In genomic region chr5:21169877-21170276, GRCm38 (mm10) we compare ENCODE assay signal across 30 mouse cellular contexts. TPM values are rescaled to one million over a fixed set of nuclear protein-coding genes. Genes with fewer than 3 reads are reported as not detected.
DNase-seq lines count a peak whose midpoint lies in the region; ATAC-seq and TF ChIP-seq lines count a peak whose summit lies in the region.
"Had no signal": no experiment of that assay in that cellular context is flagged by ENCODE, and none has a peak within 500 bp of the region (broad histone marks: within the 10 kb centered on the region; RNA-seq: fewer than 3 reads in every experiment).

No protein-coding gene starts in this region.

- peak overlapping the region; percentile 60; the same call in 1 of the 2 replicates for H3K27ac ChIP-seq in hindbrain, embryonic 14.5 days
- H3K27ac ChIP-seq in hindbrain, embryonic 11.5 days (ENCODE audit: low read depth, low read length), result no peak overlapping the region
- H3K27ac ChIP-seq in CH12.LX (ENCODE audit: insufficient read depth, low read depth) (no peak overlapping the region), MEL (ENCODE audit: control insufficient read depth, low read depth, low read length) (no peak overlapping the region)
- H3K27ac ChIP-seq: embryonic facial prominence, embryonic 13.5 days; forebrain, embryonic 12.5 days; heart, adult 2 months; limb, embryonic 12.5 days; liver, embryonic 15.5 days; macrophage had no signal

- TF ChIP-seq CTCF in CH12.LX (conservative IDR thresholded peaks at IDR 0.05 in 1 of 2, IDR thresholded peaks at IDR 0.05 in 1 of 2; ENCODE audit: low read depth in 2 of 2, low read length in 2 of 2), result no peak
- no peak for TF ChIP-seq CTCF in MEL (IDR thresholded peaks at IDR 0.05 in 2 of 3, conservative IDR thresholded peaks at IDR 0.05 in 1 of 3; ENCODE audit: control insufficient read depth in 1 of 3, insufficient read depth in 1 of 3, low read depth in 2 of 3, low read length in 3 of 3, poor library complexity in 1 of 3, severe bottlenecking in 1 of 3)

- no peaks in the 10 kb centered on the region for H3K27me3 ChIP-seq in hindbrain, embryonic 14.5 days (ENCODE audit: control insufficient read depth, insufficient read depth, low read length)
- no peaks in the 10 kb centered on the region for H3K27me3 ChIP-seq in hindbrain, embryonic 11.5 days (ENCODE audit: control insufficient read depth, insufficient read depth, low read length)
- H3K27me3 ChIP-seq in CH12.LX (replicated peaks), result no peaks in the 10 kb centered on the region
- H3K27me3 ChIP-seq in MEL (ENCODE audit: control insufficient read depth in 1 of 2, insufficient read depth in 2 of 2, low read length in 2 of 2), result peaks cover 0 to 4% of the 10 kb centered on the region in 2 experiments; a peak in 1 of 4 replicates
- H3K27me3 ChIP-seq: embryonic facial prominence, embryonic 13.5 days; forebrain, embryonic 12.5 days; heart, embryonic 13.5 days; kidney, embryonic 15.5 days; limb, embryonic 12.5 days; liver, embryonic 15.5 days; midbrain, embryonic 13.5 days had no signal

- H3K9ac ChIP-seq in hindbrain, embryonic 14.5 days, result no peak overlapping the region
- no peak overlapping the region for H3K9ac ChIP-seq in hindbrain, embryonic 11.5 days (ENCODE audit: low read depth, low read length)
- no peak overlapping the region for H3K9ac ChIP-seq in CH12.LX (ENCODE audit: insufficient read depth, low read depth)
- H3K9ac ChIP-seq in MEL (ENCODE audit: control insufficient read depth, low read depth, low read length, poor library complexity, severe bottlenecking), result no peak overlapping the region
- H3K9ac ChIP-seq: embryonic facial prominence, embryonic 13.5 days; forebrain, embryonic 12.5 days; heart, embryonic 13.5 days; kidney, embryonic 15.5 days; limb, embryonic 12.5 days; liver, embryonic 15.5 days; lung, embryonic 14.5 days; midbrain, embryonic 13.5 days had no signal

- H3K9me3 ChIP-seq in hindbrain, embryonic 14.5 days (ENCODE audit: control insufficient read depth, low read length), result no peaks in the 10 kb centered on the region
- no peaks in the 10 kb centered on the region for H3K9me3 ChIP-seq in hindbrain, embryonic 11.5 days (ENCODE audit: control insufficient read depth, low read length)
- no peaks in the 10 kb centered on the region for H3K9me3 ChIP-seq in CH12.LX (replicated peaks; ENCODE audit: low read length)
- H3K9me3 ChIP-seq in MEL (replicated peaks; ENCODE audit: insufficient read depth, low read length), result no peaks in the 10 kb centered on the region
- H3K9me3 ChIP-seq: embryonic facial prominence, embryonic 13.5 days; forebrain, embryonic 12.5 days; heart, embryonic 13.5 days; kidney, embryonic 15.5 days; limb, embryonic 12.5 days; liver, embryonic 15.5 days; midbrain, embryonic 13.5 days had no signal

- H3K36me3 ChIP-seq in hindbrain, embryonic 14.5 days (replicated peaks; ENCODE audit: control insufficient read depth, insufficient read depth), result no peaks in the 10 kb centered on the region
- no peaks in the 10 kb centered on the region for H3K36me3 ChIP-seq in hindbrain, embryonic 11.5 days (ENCODE audit: control insufficient read depth, insufficient read depth, low read length)
- H3K36me3 ChIP-seq in CH12.LX (replicated peaks in 1 of 2; ENCODE audit: control insufficient read depth in 1 of 2, insufficient read depth in 1 of 2, low read length in 1 of 2), result no peaks in the 10 kb centered on the region
- H3K36me3 ChIP-seq in MEL (ENCODE audit: control insufficient read depth in 1 of 2, insufficient read depth in 2 of 2, low read length in 2 of 2), result no peaks in the 10 kb centered on the region
- H3K36me3 ChIP-seq: embryonic facial prominence, embryonic 13.5 days; forebrain, embryonic 12.5 days; heart, embryonic 13.5 days; kidney, embryonic 15.5 days; limb, embryonic 12.5 days; liver, embryonic 15.5 days; midbrain, embryonic 13.5 days had no signal

- WGBS in hindbrain, embryonic 14.5 days, result 70% methylated on average over 1 of the region's 1 CpGs
- 88% methylated on average over 1 of the region's 1 CpGs for WGBS in hindbrain, embryonic 11.5 days

- in situ Hi-C loops in CH12.LX (cut with MboI; ENCODE audit: low pct_ligation_motif_present, low pct_unique_long_range_greater_than_20kb, low sequenced_read_pairs), result no loop called here

- DNase-seq in heart, adult 11 months, result peak; percentile 10
- DNase-seq in heart, postnatal 10 days, result no peak
- no peak for DNase-seq in hindbrain, embryonic 14.5 days (ENCODE audit: low spot score)
- DNase-seq in hindbrain, embryonic 11.5 days (ENCODE audit: low spot score), result no peak
- no peak for DNase-seq in CH12.LX (ENCODE audit: extremely low read depth)
- no peak for DNase-seq in MEL (ENCODE audit: low read depth, low spot score)
- no peak for DNase-seq in left cerebral cortex, adult 9 months (ENCODE audit: low spot score in 2 of 2)
- DNase-seq: adrenal gland, postnatal 14 days; cerebellum, adult 11 months; cerebellum, adult 9-10 months; embryo, embryonic 11 days; gastrocnemius, postnatal 25 days; heart, adult 2 months; heart, postnatal 36 days; kidney, adult 18-20 months; kidney, postnatal 25 days; spleen, adult 18-20 months; thymus, adult 2 months; thymus, postnatal 36 days had no signal

- TF ChIP-seq RAD21 in CH12.LX (IDR thresholded peaks at IDR 0.05; ENCODE audit: low read depth, low read length) (no peak), MEL (IDR thresholded peaks at IDR 0.05; ENCODE audit: low read depth, low read length) (no peak)

- no peaks in the 10 kb centered on the region for H3K79me2 ChIP-seq in CH12.LX (replicated peaks; ENCODE audit: control insufficient read depth, extremely low read depth, insufficient read depth, poor library complexity, severe bottlenecking)
- H3K79me2 ChIP-seq in MEL (ENCODE audit: control insufficient read depth, insufficient read depth, low read length, poor library complexity), result no peaks in the 10 kb centered on the region

- H3K4me3 ChIP-seq in hindbrain, embryonic 14.5 days (replicated peaks; ENCODE audit: low read length), result no peak overlapping the region
- H3K4me3 ChIP-seq in hindbrain, embryonic 11.5 days (ENCODE audit: low read depth, low read length), result no peak overlapping the region
- H3K4me3 ChIP-seq in CH12.LX (replicated peaks in 1 of 3; ENCODE audit: low read depth in 2 of 3, low read length in 2 of 3, poor library complexity in 1 of 3) (no peak overlapping the region), MEL (ENCODE audit: control insufficient read depth in 1 of 2, insufficient read depth in 1 of 2, low read depth in 2 of 2, low read length in 2 of 2) (no peak overlapping the region)
- H3K4me3 ChIP-seq: embryonic facial prominence, embryonic 13.5 days; erythroblast, embryonic 14.5 days; forebrain, embryonic 12.5 days; heart, adult 2 months; heart, embryonic 13.5 days; kidney, embryonic 15.5 days; limb, embryonic 12.5 days; liver, embryonic 15.5 days; midbrain, embryonic 13.5 days had no signal

- intact Hi-C loops in heart, postnatal 10 days (cut with DNase I), result loop anchor here (2.0 kb wide), 1 partner anchor 25 kb away; no protein-coding TSS in a partner anchor

- no peak for ATAC-seq in hindbrain, embryonic 14.5 days (ENCODE audit: low FRiP score)
- no peak for ATAC-seq in hindbrain, embryonic 11.5 days (ENCODE audit: low FRiP score)
- ATAC-seq: CD4-positive, CD25-positive, alpha-beta regulatory T cell, adult 4 months had no signal

- no peak for TF ChIP-seq POLR2A in CH12.LX (IDR thresholded peaks at IDR 0.05; ENCODE audit: low read depth, low read length)
- TF ChIP-seq POLR2A in MEL (IDR thresholded peaks at IDR 0.05; ENCODE audit: control insufficient read depth in 1 of 2, insufficient read depth in 1 of 2, low read depth in 1 of 2, low read length in 2 of 2, poor library complexity in 1 of 2), result no peak

- H3K4me1 ChIP-seq in hindbrain, embryonic 14.5 days (replicated peaks; ENCODE audit: control insufficient read depth, insufficient read depth, low read length), result peaks cover 23% of the 10 kb centered on the region
- H3K4me1 ChIP-seq in hindbrain, embryonic 11.5 days (replicated peaks; ENCODE audit: control insufficient read depth, insufficient read depth, low read length), result peaks cover 2% of the 10 kb centered on the region; the same call in 1 of the 2 replicates
- H3K4me1 ChIP-seq in CH12.LX (ENCODE audit: control insufficient read depth in 1 of 2, insufficient read depth in 2 of 2), result no peaks in the 10 kb centered on the region
- no peaks in the 10 kb centered on the region for H3K4me1 ChIP-seq in MEL (ENCODE audit: control insufficient read depth in 1 of 2, insufficient read depth in 2 of 2, low read length in 2 of 2)
- H3K4me1 ChIP-seq: embryonic facial prominence, embryonic 13.5 days; liver, embryonic 15.5 days had no signal

- no peak overlapping the region for H3K4me2 ChIP-seq in hindbrain, embryonic 14.5 days (replicated peaks)
- no peak overlapping the region for H3K4me2 ChIP-seq in hindbrain, embryonic 11.5 days (replicated peaks; ENCODE audit: low read depth, low read length)
- no peak overlapping the region for H3K4me2 ChIP-seq in CH12.LX (ENCODE audit: insufficient read depth, low read depth, poor library complexity, severe bottlenecking)
- H3K4me2 ChIP-seq: embryonic facial prominence, embryonic 13.5 days; forebrain, embryonic 12.5 days; heart, embryonic 13.5 days; kidney, embryonic 15.5 days; limb, embryonic 12.5 days; liver, embryonic 15.5 days; lung, embryonic 14.5 days; midbrain, embryonic 13.5 days had no signal

- dilution Hi-C loops in CH12.LX (cut with MboI; ENCODE audit: extremely low pct_ligation_motif_present, extremely low pct_unique_long_range_greater_than_20kb, low sequenced_read_pairs), result no loop called here

- TF ChIP-seq EP300 in CH12.LX (IDR thresholded peaks at IDR 0.05; ENCODE audit: low read length) (no peak), MEL (IDR thresholded peaks at IDR 0.05; ENCODE audit: low read depth in 1 of 2, low read length in 2 of 2) (no peak)

TF ChIP-seq in CH12.LX, 34 proteins besides CTCF, POLR2A, EP300 and RAD21:
- TF ChIP-seq MAFK (IDR thresholded peaks at IDR 0.05; ENCODE audit: insufficient replicate concordance, low read length) (peak; percentile 73), ELF1 (IDR thresholded peaks at IDR 0.05; ENCODE audit: low read depth, low read length) (no peak)

TF ChIP-seq in MEL, 35 proteins besides CTCF, POLR2A, EP300 and RAD21:
- TF ChIP-seq MYC (IDR thresholded peaks at IDR 0.05; ENCODE audit: low read depth, low read length), result no peak
- TF ChIP-seq MAFK (IDR thresholded peaks at IDR 0.05; ENCODE audit: borderline replicate concordance, low read depth, low read length), result peak; percentile 47; the same call in 1 of the 2 replicates

RNA-seq across cellular contexts. Expression of gene Gsap, which starts 16.2 kb away (rescaled TPM):
- 1 to 10 TPM; 4.5 to 5.9 TPM for total RNA-seq in heart, postnatal 10 days (2021)
- 14.4 and 15.5 TPM in 2 replicates for polyA plus RNA-seq in hindbrain, embryonic 14.5 days (2014; fragmentation: Nextera tagmentation; extraction: Ambion mirVana)
- 2.3 and 2.7 TPM in 2 replicates for polyA plus RNA-seq in hindbrain, embryonic 11.5 days (2014; fragmentation: Nextera tagmentation; extraction: Ambion mirVana)
- total RNA-seq in CH12.LX (2012; rRNA removed) (1.2 and 1.7 TPM in 2 replicates), CH12.LX (2014; rRNA removed) (3.5 and 3.8 TPM in 2 replicates), MEL (2012; rRNA removed) (0.13 and 0.19 TPM in 2 replicates)
- polyA plus RNA-seq in CH12.LX (2012; ENCODE audit: insufficient read length, low read depth) (2.2 and 3.2 TPM in 2 replicates), MEL (2012; ENCODE audit: insufficient read depth in 1 of 2, insufficient read length in 2 of 2, low read depth in 1 of 2, low replicate concordance in 2 of 2, missing spikeins in 1 of 2) (under 1 TPM in 1 of 2 experiments, not detected in 1; 0.22 TPM)
